Mouse (Mus musculus): ENCODE measurements around the gene Prune2. TPM values are rescaled to one million over a fixed set of nuclear protein-coding genes. Genes with fewer than 3 reads are reported as not detected.

The Prune2 gene
- total and polyA plus RNA-seq, 3 experiments: 16.3 to 54.6 (median 48.7) TPM

- no peak for DNase-seq
- no peak overlapping the region for H3K9ac ChIP-seq (ENCODE audit: low read depth, low read length)
- WGBS: 77% methylated on average over 7 of the region's 7 CpGs
- H3K4me1 ChIP-seq (ENCODE audit: control insufficient read depth, insufficient read depth, low read length): peaks cover 7% of the 10 kb centered on the region
- intact Hi-C loops (cut with DNase I): no loop called here
- TF ChIP-seq POLR2A (IDR thresholded peaks at IDR 0.05; ENCODE audit: insufficient read depth, low read depth, low read length): no peak
- no peak for TF ChIP-seq EP300 (IDR thresholded peaks at IDR 0.05; ENCODE audit: insufficient read depth, low read depth, low read length)
- TF ChIP-seq CTCF (IDR thresholded peaks at IDR 0.05): no peak
- H3K79me2 ChIP-seq (replicated peaks; ENCODE audit: control insufficient read depth, insufficient read depth, low read length): no peaks in the 10 kb centered on the region
- H3K4me3 ChIP-seq: no peak overlapping the region
- H3K36me3 ChIP-seq (ENCODE audit: control insufficient read depth, insufficient read depth, low read length): no peaks in the 10 kb centered on the region
- no peak overlapping the region for H3K27ac ChIP-seq
- no peaks in the 10 kb centered on the region for H3K27me3 ChIP-seq (ENCODE audit: control insufficient read depth, insufficient read depth, low read length)
Measured at GRCm38 (mm10) chr19:17240170-17241077, 284.5 kb downstream of the Prune2 start.

DNA sequence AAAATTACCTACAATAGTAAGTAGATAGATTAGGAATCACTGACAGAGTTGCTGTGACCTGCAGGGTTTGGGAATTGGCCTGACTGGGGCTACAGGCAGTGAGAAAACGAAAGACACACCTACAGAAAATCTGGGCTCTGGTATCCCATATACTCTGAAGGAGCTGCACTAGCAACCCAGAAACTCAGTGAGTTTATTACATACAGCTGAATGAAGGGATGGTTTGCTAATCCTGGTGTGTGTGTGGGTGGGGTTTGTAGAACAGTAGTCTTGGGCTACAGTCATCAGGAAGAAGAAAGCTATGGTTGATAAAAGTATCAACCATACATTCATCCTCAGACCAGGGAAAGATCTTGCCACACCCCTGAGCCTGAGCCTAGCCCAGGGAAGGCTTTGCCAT lies 285.3 kb downstream of the Prune2 start:
- no peak for DNase-seq
- Histone ChIP-seq H3K4me3 (no peak overlapping the region), H3K36me3 (ENCODE audit: control insufficient read depth, insufficient read depth, low read length) (no peaks in the 10 kb centered on the region), H3K4me1 (ENCODE audit: control insufficient read depth, insufficient read depth, low read length) (peaks cover 7% of the 10 kb centered on the region), H3K27ac (no peak overlapping the region), H3K9ac (ENCODE audit: low read depth, low read length) (no peak overlapping the region), H3K79me2 (replicated peaks; ENCODE audit: control insufficient read depth, insufficient read depth, low read length) (no peaks in the 10 kb centered on the region), H3K27me3 (ENCODE audit: control insufficient read depth, insufficient read depth, low read length) (no peaks in the 10 kb centered on the region)
- intact Hi-C loops (cut with DNase I): no loop called here
- TF ChIP-seq POLR2A (IDR thresholded peaks at IDR 0.05; ENCODE audit: insufficient read depth, low read depth, low read length) (no peak), EP300 (IDR thresholded peaks at IDR 0.05; ENCODE audit: insufficient read depth, low read depth, low read length) (no peak), CTCF (IDR thresholded peaks at IDR 0.05) (no peak)
- 89% methylated on average over 1 of the region's 1 CpGs for WGBS

GRCm38 (mm10) chr19:17242962-17243361 lies 287.0 kb downstream of the Prune2 start:
- no peak overlapping the region for H3K27ac ChIP-seq
- WGBS: 76% methylated on average over 5 of the region's 5 CpGs

GRCm38 (mm10) chr19:17244544-17244943 lies 288.6 kb downstream of the Prune2 start:
- Histone ChIP-seq H3K4me1 (ENCODE audit: control insufficient read depth, insufficient read depth, low read length) (0 out of 2 replicates have a peak, but pooled peaks cover 1% of the 10 kb centered on the region), H3K4me3 (no peak overlapping the region), H3K27me3 (ENCODE audit: control insufficient read depth, insufficient read depth, low read length) (no peaks in the 10 kb centered on the region), H3K79me2 (replicated peaks; ENCODE audit: control insufficient read depth, insufficient read depth, low read length) (no peaks in the 10 kb centered on the region), H3K36me3 (ENCODE audit: control insufficient read depth, insufficient read depth, low read length) (no peaks in the 10 kb centered on the region), H3K9ac (ENCODE audit: low read depth, low read length) (no peak overlapping the region), H3K27ac (no peak overlapping the region)
- intact Hi-C loops (cut with DNase I): no loop called here
- DNase-seq: no peak
- 83% methylated on average over 7 of the region's 7 CpGs for WGBS
- no peak for TF ChIP-seq POLR2A (IDR thresholded peaks at IDR 0.05; ENCODE audit: insufficient read depth, low read depth, low read length)
- no peak for TF ChIP-seq CTCF (IDR thresholded peaks at IDR 0.05)
- no peak for TF ChIP-seq EP300 (IDR thresholded peaks at IDR 0.05; ENCODE audit: insufficient read depth, low read depth, low read length)

More at GRCm38 (mm10) chr19:17242962-17243361, 287.0 kb downstream of the Prune2 start:
- Histone ChIP-seq H3K36me3 (ENCODE audit: control insufficient read depth, insufficient read depth, low read length) (no peaks in the 10 kb centered on the region), H3K79me2 (replicated peaks; ENCODE audit: control insufficient read depth, insufficient read depth, low read length) (no peaks in the 10 kb centered on the region), H3K4me3 (no peak overlapping the region), H3K4me1 (ENCODE audit: control insufficient read depth, insufficient read depth, low read length) (peaks cover 7% of the 10 kb centered on the region), H3K9ac (ENCODE audit: low read depth, low read length) (no peak overlapping the region), H3K27me3 (ENCODE audit: control insufficient read depth, insufficient read depth, low read length) (no peaks in the 10 kb centered on the region)
- intact Hi-C loops (cut with DNase I): no loop called here
- no peak for DNase-seq
- TF ChIP-seq POLR2A (IDR thresholded peaks at IDR 0.05; ENCODE audit: insufficient read depth, low read depth, low read length) (no peak), CTCF (IDR thresholded peaks at IDR 0.05) (no peak), EP300 (IDR thresholded peaks at IDR 0.05; ENCODE audit: insufficient read depth, low read depth, low read length) (no peak)

DNA sequence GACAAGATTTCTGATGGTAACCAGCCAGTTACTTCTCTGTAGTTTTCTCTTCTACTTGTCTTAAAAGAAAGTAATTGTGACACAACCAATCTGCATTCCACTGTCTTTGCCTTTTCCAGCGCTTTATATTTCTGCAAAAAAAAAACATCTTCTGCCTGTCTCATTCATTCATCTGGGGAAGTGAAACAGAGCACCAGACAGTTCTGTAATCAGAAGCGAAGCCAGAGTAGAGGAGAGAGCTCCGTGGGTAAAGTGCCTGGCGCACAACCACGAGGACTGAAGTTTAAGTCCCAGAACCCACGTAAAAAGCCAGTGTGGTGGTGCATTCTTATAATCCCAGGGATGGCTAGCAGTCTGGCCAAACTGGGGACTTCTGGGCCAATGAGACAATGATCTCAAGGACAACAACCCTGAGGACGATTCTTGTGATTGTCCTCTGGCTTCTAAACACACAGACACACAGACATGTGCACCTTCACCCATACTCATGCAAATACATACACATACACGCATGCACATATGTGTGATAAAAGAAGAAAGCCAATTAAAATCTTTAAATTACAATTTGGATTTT lies 291.5 kb downstream of the Prune2 start:
- Histone ChIP-seq H3K27ac (no peak overlapping the region), H3K4me3 (no peak overlapping the region), H3K79me2 (replicated peaks; ENCODE audit: control insufficient read depth, insufficient read depth, low read length) (no peaks in the 10 kb centered on the region), H3K4me1 (ENCODE audit: control insufficient read depth, insufficient read depth, low read length) (no peaks in the 10 kb centered on the region), H3K27me3 (ENCODE audit: control insufficient read depth, insufficient read depth, low read length) (no peaks in the 10 kb centered on the region), H3K9ac (ENCODE audit: low read depth, low read length) (no peak overlapping the region), H3K36me3 (ENCODE audit: control insufficient read depth, insufficient read depth, low read length) (no peaks in the 10 kb centered on the region)
- 79% methylated on average over 8 of the region's 8 CpGs for WGBS
- intact Hi-C loops (cut with DNase I): no loop called here
- no peak for TF ChIP-seq EP300 (IDR thresholded peaks at IDR 0.05; ENCODE audit: insufficient read depth, low read depth, low read length)
- no peak for TF ChIP-seq CTCF (IDR thresholded peaks at IDR 0.05)
- TF ChIP-seq POLR2A (IDR thresholded peaks at IDR 0.05; ENCODE audit: insufficient read depth, low read depth, low read length): no peak
- DNase-seq: no peak

GRCm38 (mm10) chr19:17249691-17250090 lies 293.8 kb downstream of the Prune2 start:
- DNase-seq: no peak
- TF ChIP-seq CTCF (IDR thresholded peaks at IDR 0.05): no peak
- no peak for TF ChIP-seq POLR2A (IDR thresholded peaks at IDR 0.05; ENCODE audit: insufficient read depth, low read depth, low read length)
- TF ChIP-seq EP300 (IDR thresholded peaks at IDR 0.05; ENCODE audit: insufficient read depth, low read depth, low read length): no peak
- Histone ChIP-seq H3K4me1 (ENCODE audit: control insufficient read depth, insufficient read depth, low read length) (no peaks in the 10 kb centered on the region), H3K4me3 (no peak overlapping the region), H3K79me2 (replicated peaks; ENCODE audit: control insufficient read depth, insufficient read depth, low read length) (no peaks in the 10 kb centered on the region), H3K36me3 (ENCODE audit: control insufficient read depth, insufficient read depth, low read length) (no peaks in the 10 kb centered on the region), H3K27ac (no peak overlapping the region), H3K27me3 (ENCODE audit: control insufficient read depth, insufficient read depth, low read length) (no peaks in the 10 kb centered on the region), H3K9ac (ENCODE audit: low read depth, low read length) (no peak overlapping the region)
- WGBS: 81% methylated on average over 9 of the region's 9 CpGs
- intact Hi-C loops (cut with DNase I): no loop called here
